Mouse (Mus musculus) testis, adult 2 months (tissue): ENCODE measurements around the gene Men1. TPM values are rescaled to one million over a fixed set of nuclear protein-coding genes. Genes with fewer than 3 reads are reported as not detected.

Source experiments
- H3K27ac ChIP-seq: fragments of 200-500 bp; 2 replicates; pipeline ENCODE4 v1.5.1; 2012; ENCODE audit warnings: low read depth, low read length; ENCODE audit not compliant: control insufficient read depth, insufficient read depth
- H3K27me3 ChIP-seq: fragments of 200-500 bp; 2 replicates; pipeline ENCODE4 v1.6.1; 2012; ENCODE audit warnings: mild to moderate bottlenecking, low read length, moderate library complexity; ENCODE audit not compliant: control insufficient read depth, insufficient read depth
- H3K36me3 ChIP-seq: fragments of 200-500 bp; 2 replicates; pipeline ENCODE4 v1.6.1; 2012; ENCODE audit warnings: mild to moderate bottlenecking, low read length; ENCODE audit not compliant: control insufficient read depth, insufficient read depth
- H3K4me1 ChIP-seq: fragments of 200-500 bp; 2 replicates; pipeline ENCODE4 v1.6.1; 2012; ENCODE audit warnings: low read length; ENCODE audit not compliant: control insufficient read depth, insufficient read depth
- H3K4me3 ChIP-seq: fragments of 200-500 bp; 2 replicates; pipeline ENCODE4 v1.5.1; 2012; ENCODE audit warnings: low read depth, mild to moderate bottlenecking, low read length, moderate library complexity, mixed read lengths; ENCODE audit not compliant: control insufficient read depth
- CTCF ChIP-seq: fragments of 200-500 bp; IDR thresholded peaks from 2 replicates; pipeline ENCODE4 v1.5.1; 2012; ENCODE audit warnings: low read depth, mild to moderate bottlenecking, inconsistent platforms, low read length, moderate library complexity; ENCODE audit not compliant: control insufficient read depth, insufficient read depth, insufficient replicate concordance
- POLR2A ChIP-seq: fragments of 200-500 bp; IDR thresholded peaks from 2 replicates; pipeline ENCODE4 v1.6.1; 2012; ENCODE audit warnings: low read depth, mild to moderate bottlenecking, inconsistent platforms, low read length, moderate library complexity; ENCODE audit not compliant: control insufficient read depth
- polyA plus RNA-seq: library from polyadenylated mRNA; depleted of rRNA; stranded (reverse); fragments of >200 nt; gene quantifications from 2 replicates; pipeline ENCODE4 v1.2.3, GENCODE M21; 2012

Gene Men1
- polyA plus RNA-seq, 1 experiment = 24.6 TPM

DNA sequence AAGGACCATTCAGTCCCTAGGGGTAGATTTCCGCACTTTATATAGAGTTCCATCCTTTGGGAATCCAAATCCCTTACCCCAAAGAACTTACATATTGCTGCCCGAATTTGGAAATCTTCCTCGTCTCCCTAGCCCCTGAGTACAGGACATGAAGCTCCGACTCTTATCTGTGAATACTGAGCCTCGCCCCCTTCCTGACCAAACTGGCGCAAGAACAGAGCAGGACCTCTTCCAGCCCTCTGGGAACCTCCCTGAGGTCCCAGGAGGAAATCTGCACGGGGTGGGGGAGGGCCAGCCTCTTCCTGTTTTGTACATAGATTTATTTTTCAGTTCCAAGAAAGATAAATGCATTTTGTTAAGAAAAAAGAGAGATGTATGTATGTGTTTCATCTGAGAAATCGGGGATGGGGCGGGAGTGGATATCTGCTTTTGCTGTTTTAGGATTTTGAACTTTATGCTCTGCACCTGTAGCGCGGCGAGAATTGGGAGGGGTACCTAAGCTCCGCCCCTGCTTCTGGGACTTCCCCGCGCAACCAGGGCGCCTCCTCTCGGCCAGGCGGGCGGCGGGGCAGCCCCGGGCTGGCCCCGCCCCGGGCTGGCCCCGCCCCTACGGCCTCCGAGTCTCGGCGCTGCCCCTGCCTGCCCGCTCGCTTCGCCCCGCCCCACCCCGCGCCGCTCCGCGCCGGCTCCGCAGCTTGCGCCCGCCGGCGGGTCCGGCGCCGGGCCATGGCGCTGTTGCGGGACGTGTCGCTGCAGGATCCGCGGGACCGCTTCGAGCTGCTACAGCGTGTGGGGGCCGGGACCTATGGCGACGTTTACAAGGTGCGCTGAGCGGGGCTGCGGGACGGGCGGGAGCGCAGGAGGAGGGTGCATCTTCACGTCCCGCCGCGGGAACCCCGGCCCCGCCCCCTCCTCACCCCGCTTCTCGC lies 6.0 kb downstream of the Men1 start, which contains the start of gene Map4k2:
Gene Map4k2 (plus strand): TSS at position 612 of the 929 bp plus-strand sequence.
- H3K27me3 ChIP-seq = no peaks in the 10 kb centered on the region
- peak within 1 kb of the TSS; percentile 48 for H3K27ac ChIP-seq
- H3K4me3 ChIP-seq = peak within 1 kb of the TSS; percentile 77
- no peaks in the 10 kb centered on the region; the same call in none of the 2 replicates for H3K36me3 ChIP-seq
- TF ChIP-seq POLR2A (no peak), CTCF (no peak)
- peaks cover 18% of the 10 kb centered on the region for H3K4me1 ChIP-seq

DNA sequence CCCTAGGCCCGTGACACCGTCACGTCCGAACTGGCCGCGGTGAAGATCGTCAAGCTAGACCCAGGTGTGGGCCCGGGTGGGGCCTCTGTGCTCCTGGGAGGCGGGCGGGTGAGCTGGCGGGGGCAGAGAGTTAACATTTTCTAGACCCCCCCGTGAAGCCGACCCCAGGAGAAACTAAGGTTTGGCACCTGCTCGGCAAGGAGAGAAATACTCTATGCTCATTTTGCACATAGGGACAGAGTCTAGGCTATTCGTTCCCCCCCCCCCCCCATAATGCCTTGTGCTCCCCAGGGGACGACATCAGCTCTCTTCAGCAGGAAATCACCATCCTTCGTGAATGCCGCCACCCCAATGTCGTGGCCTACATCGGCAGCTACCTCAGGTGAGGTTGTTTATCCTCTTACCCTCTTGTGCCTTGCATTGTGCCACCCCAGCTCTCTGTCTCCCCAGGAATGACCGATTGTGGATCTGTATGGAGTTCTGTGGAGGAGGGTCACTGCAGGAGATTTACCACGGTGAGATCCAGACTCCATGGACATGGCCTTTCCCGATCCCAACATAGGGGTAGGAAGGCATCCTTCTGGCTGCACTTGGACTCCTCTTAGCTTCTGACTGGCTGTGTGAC lies 6.8 kb downstream of the Men1 start:
- Histone ChIP-seq H3K4me3 (peak overlapping the region; percentile 77), H3K4me1 (peaks cover 16% of the 10 kb centered on the region), H3K27ac (no peak overlapping the region), H3K36me3 (no peaks in the 10 kb centered on the region; the same call in none of the 2 replicates), H3K27me3 (no peaks in the 10 kb centered on the region)
- TF ChIP-seq POLR2A (no peak), CTCF (no peak)

DNA sequence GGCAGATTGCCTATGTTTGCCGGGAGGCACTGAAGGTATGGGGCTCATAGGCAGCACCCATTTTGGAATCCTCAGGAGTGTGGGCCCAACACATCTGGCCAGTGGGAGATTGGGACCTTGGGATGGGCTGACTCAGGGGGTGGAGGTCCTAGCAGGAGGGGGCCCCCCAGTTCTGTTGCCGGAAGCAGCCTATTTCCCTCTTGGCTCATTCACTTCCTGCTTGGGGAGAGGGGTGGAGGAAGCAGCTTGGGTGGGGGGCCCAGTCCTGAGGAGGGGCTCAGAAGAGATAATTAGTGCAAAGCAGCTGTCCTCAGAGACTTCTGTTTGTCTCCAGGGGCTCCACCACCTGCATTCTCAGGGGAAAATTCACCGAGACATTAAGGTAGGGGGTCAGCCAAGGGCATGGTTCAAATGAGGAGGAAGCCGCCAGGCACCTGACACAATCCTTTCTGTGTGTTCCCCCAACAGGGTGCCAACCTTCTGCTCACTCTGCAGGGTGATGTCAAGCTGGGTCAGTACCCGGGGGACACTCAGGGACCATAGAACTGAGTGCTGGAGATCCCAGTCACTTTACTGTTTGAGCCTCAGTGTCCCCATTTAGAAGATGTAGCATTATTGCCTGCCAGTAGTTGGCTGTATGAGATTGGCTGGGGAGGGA lies 7.6 kb downstream of the Men1 start:
- H3K36me3 ChIP-seq = no peaks in the 10 kb centered on the region; the same call in none of the 2 replicates
- TF ChIP-seq CTCF (no peak), POLR2A (no peak)
- no peaks in the 10 kb centered on the region for H3K27me3 ChIP-seq
- no peak overlapping the region for H3K4me3 ChIP-seq
- no peak overlapping the region for H3K27ac ChIP-seq
- peaks cover 15% of the 10 kb centered on the region for H3K4me1 ChIP-seq

DNA sequence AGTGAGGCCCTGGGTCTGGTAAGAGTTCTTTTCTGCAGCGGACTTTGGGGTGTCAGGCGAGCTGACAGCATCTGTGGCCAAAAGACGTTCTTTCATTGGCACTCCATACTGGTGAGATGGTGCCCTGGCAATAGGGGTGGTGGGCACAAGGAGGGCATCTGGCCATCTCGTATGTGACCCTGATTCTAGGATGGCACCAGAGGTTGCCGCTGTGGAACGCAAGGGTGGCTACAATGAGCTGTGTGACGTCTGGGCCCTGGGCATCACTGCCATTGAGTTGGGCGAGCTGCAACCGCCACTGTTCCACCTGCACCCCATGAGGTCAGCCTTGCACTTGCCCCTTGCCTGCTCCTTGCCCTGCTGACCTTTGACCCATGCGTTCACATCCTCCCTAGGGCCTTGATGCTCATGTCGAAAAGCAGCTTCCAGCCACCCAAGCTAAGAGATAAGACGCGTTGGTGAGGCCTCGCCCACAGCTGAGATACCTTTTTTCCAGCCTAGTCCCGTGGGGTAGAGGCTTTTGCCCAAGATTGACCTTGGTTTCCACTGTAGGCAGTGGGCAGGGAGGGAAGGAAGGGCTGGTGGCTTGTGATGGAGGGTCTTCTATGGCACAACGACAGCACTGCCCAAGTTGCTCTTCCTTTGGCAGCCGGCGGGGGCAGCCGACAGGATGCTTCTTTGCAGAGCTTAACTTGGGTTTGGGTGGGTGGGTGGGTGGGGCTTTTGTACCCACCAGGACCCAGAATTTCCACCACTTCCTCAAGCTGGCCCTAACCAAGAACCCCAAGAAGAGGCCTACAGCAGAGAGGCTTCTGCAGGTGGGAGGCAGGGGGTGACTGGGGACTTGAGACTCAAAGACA lies 8.5 kb downstream of the Men1 start:
- no peaks in the 10 kb centered on the region for H3K27me3 ChIP-seq
- H3K4me3 ChIP-seq = no peak overlapping the region
- no peak for TF ChIP-seq POLR2A
- TF ChIP-seq CTCF = no peak
- H3K4me1 ChIP-seq = peaks cover 15% of the 10 kb centered on the region
- H3K27ac ChIP-seq = no peak overlapping the region
- no peaks in the 10 kb centered on the region; the same call in none of the 2 replicates for H3K36me3 ChIP-seq

DNA sequence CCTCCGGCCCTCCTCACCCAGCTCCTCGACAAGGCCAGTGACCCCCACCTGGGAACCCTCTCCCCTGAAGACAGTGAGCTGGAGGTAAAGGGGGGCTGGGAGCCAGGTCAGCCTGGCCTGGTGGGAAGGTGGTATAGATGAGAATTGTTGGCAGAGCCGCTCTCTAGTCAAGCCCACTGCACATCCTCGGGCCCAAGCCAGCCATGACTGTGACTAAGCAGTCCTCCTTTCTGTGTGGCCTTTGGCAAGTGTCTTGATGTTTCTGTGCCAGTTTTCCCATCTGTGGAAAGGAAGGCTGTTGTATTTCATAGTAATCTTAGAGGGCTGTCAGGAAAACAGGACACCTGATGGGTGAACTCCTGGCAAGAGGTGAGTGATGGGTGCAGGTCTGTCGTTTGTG lies 9.2 kb downstream of the Men1 start:
- TF ChIP-seq CTCF (no peak), POLR2A (no peak)
- no peaks in the 10 kb centered on the region; the same call in 1 of the 2 replicates for H3K36me3 ChIP-seq
- no peak overlapping the region for H3K27ac ChIP-seq
- H3K4me1 ChIP-seq = peaks cover 15% of the 10 kb centered on the region
- H3K27me3 ChIP-seq = no peaks in the 10 kb centered on the region
- no peak overlapping the region for H3K4me3 ChIP-seq

DNA sequence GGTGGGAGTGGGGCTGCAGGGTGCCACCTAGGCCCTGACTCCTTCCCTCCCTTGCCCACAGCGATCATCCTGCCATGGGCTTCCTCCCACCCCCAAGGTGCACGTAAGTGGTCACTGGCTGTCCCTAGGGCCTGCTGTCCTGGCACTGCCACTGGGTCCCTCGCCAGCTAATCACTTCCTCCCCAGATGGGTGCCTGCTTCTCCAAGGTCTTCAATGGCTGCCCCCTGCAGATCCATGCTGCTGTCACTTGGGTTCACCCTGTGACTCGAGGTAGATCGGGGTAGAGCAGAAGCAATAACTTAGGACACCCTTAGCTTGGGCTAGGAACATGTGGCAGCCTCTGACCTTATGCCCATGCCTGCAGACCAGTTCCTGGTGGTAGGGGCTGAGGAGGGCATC lies 11.2 kb downstream of the Men1 start:
- no peak overlapping the region for H3K4me3 ChIP-seq
- H3K27me3 ChIP-seq = no peaks in the 10 kb centered on the region
- no peaks in the 10 kb centered on the region for H3K36me3 ChIP-seq
- peaks cover 5% of the 10 kb centered on the region for H3K4me1 ChIP-seq
- no peak overlapping the region for H3K27ac ChIP-seq
- no peak for TF ChIP-seq POLR2A
- no peak for TF ChIP-seq CTCF
